Mouse (Mus musculus) thymus, postnatal 4 days (tissue): ENCODE results near the gene Tnfaip3.

ENCODE experiments used
- DNase-seq: peaks from one replicate; pipeline ENCODE4 v3.0.0; 2021

Tnfaip3 gene

GRCm38 (mm10) chr10:19014381-19015256, 838 bp downstream of the Tnfaip3 start:
- DNase-seq = peak; percentile 72

- no peak for DNase-seq
These were observed 2.1 kb downstream of the Tnfaip3 start for GRCm38 (mm10) chr10:19013351-19013750.

DNA sequence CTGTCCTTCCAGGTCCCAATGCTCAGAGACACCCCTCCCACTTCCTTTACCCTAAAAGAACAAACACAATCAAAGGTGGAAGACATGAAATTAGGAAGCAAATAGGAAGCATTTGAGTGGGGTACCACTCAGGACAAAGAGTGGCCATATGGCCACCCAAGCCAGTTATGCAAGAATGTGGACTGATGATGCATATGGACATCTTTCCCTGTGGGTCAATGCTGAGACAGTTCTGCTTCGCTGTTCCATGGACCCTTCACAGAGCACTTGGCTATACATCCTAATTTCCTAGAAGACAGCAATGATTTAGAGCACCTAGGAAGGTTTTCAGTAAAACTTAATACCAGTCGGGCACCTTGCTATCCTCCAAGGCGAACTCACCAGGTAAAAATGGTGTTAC, 2.8 kb downstream of the Tnfaip3 start:
- no peak for DNase-seq

- no peak for DNase-seq
These were observed 3.5 kb downstream of the Tnfaip3 start for GRCm38 (mm10) chr10:19011832-19012440.

DNA sequence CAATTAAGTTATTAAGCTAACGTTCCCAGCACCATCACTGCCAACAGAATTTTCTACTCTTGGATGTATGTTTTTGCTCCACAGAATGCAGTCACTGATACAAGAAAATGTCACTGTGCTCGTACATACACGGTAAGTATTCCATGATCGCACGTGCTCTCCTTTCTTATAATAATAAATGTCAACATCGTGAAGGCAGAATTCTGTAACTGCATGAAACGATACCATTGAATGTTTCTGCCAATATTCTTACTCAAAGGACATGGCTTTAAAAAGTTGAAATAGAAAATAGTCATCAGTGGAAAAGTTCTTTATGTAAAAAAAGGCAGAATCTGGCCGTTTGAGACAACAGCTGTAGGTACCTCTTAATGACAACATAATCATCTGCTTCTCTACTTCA, 5.0 kb downstream of the Tnfaip3 start:
- DNase-seq = no peak

GRCm38 (mm10) chr10:19009186-19009672, 6.2 kb downstream of the Tnfaip3 start:
- DNase-seq = no peak

DNA sequence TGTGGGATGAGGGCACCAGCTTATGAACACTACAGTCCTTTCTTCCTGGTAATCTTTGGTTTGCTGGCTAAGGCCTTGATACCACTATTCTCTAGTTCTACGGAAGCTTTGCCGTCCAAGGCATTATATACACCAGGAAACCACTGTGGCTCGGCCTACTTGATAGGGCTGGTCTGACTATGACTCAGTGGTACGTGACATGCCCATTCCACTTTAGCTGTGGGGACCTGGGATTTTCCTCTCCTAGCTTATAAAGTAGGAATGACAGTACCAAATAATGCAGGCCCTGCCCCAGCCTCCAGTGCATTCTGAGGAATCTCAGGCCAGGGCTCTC, 6.9 kb downstream of the Tnfaip3 start:
- DNase-seq = no peak

GRCm38 (mm10) chr10:19007897-19008606, 7.4 kb downstream of the Tnfaip3 start:
- DNase-seq = no peak

DNA sequence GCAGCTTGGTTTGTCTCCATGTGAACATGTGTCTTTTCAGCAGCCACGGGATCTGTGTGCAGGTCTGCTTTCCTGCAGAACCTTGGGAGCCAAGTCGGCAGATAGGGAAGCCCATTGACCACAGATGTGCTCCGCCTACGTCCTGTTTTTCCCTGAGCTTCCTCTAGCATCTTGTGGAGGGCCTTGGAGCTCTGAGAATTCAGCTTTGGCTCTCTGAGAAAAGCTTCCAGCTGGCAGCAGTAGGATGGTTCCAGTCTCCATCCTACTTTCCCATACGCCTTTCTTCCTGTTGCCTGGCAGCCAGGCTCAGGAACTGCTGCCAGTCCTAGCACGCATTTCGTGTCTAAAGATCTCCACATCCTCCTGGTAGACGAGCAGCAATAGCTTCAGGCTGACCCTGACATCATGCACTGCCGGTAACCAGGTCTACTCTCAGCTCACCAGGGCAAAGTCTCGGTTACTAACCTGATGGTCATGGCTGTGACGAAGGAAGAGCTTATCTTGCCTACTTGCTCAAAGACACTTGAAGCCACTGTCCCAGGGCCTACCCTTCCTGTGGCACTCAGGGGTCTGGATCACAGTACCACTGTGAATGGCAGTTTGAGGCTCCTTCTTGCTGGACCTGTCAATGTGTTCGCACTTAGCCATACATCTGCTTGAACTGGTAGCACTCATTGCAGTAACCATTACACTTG, 13.2 kb downstream of the Tnfaip3 start:
- no peak for DNase-seq

DNA sequence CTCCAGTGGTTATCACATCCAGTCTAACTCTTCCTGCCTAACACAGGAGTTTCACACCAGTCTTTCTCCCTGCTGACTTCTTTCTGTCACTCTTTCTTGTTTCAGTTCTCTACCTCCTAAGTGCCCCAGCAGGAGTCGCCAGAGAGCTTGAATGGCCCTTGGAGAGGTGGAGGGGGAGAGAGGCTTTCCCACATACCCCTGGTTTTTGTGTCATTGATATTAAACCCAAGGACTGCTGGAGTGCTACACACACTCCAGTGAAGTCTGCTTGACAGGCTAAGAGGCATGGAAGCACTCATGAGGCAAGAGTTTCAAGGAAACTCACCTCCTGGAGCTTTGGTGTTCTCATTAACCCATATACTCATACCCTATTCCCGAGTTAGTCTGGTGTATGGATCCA, 16.0 kb downstream of the Tnfaip3 start:
- DNase-seq = peak; percentile 85

DNA sequence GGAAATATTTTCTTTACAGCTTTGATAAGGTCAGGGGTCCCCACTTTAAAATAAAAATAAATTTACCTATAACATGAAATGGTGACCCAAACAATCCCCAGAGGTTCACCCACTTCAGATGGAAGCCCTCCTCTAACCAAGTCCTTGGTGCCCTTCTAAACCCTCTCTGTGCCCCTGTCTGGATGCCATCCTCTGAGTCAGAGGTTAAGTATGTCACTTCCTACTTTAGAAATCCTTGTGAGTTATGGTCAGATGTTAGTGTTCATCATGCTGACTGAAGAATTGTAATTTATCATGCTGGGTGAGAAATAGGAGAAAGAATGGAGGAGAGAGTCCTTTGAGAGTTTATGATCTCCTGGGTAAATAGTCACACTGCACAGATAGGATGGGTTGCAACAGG, 19.1 kb downstream of the Tnfaip3 start:
- DNase-seq = no peak

DNA sequence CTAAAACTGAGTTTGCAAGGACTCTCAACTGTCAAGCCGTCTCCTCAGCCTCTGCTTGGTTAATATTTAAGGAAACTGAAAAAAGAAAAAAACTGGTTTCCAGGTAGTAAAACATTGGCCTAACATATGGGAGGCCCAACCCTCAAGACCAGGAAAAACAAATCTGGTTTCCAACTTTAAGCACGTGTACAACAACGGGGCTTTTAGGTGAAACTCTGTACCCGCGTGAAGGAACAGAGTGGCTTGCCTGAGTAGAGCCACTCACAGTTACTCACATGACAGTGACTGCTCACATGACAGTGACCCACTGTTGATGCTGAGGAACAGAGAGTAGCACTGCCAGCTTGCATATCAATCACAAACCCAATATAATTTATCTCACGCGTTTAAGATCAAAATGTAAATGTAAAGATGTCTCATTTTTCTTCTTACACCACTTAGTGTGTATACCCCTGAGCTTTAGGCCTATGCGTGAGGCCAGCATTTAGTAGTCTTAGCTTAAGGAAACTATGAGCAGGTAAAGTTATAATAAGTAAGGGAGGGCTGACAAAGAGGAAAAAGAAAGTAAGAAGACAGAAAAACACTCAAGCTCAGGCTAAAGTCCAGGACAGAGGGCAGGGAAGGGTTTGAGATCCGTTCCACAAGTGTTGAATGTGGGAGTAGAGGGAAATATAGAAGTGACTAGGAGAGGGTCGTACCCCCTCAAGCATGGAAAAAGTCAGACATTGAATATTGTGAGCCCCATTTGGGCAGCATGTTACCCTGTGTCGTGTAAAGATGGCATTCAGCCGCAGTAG, 19.8 kb downstream of the Tnfaip3 start:
- no peak for DNase-seq

GRCm38 (mm10) chr10:18992971-18993370, 22.5 kb downstream of the Tnfaip3 start:
- DNase-seq = no peak

GRCm38 (mm10) chr10:18991057-18991456, 24.4 kb downstream of the Tnfaip3 start:
- DNase-seq = no peak

- no peak for DNase-seq
These were observed 27.6 kb downstream of the Tnfaip3 start for GRCm38 (mm10) chr10:18987907-18988199.

- DNase-seq = no peak
These were observed 28.2 kb downstream of the Tnfaip3 start for GRCm38 (mm10) chr10:18987046-18987906.

DNA sequence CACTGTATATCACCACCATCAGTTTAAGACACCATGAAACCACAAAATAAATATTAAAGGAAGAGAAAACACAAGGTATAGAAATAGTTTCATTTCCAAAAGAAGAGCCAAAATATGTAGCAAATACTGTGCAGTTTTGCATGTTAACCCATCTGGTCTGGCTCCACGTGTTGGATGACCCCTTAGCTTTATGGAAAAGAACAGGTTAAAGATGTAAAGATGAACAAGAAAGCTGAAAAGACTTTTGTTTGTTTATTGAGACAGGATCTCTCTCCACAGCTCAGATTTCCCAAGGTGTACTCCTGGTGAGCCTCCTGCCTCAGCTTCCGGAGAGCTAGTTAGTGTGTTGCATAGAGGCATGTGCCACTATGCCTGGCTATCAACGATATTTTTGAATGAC, 29.9 kb downstream of the Tnfaip3 start:
- no peak for DNase-seq

DNA sequence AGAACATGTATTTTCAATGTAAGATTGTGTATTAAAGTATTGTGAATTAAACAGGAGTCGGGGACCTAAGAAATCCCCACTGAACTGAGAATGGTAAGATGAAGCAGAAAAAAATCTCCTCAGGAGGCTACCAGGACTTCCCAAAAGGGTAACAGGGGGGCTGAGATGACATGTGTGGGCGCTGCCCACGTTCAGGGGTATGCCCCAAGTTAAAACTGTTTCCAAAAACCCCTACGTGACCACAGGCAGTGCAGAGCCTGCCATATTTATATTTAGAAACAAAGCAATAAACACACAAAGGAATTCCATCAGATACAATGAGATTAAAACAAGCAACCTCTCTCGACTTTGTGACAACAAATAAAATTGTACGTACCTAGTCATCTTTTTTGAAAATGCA, 31.9 kb downstream of the Tnfaip3 start:
- no peak for DNase-seq

- DNase-seq = no peak
These were observed 41.0 kb downstream of the Tnfaip3 start for GRCm38 (mm10) chr10:18974486-18974885.

DNA sequence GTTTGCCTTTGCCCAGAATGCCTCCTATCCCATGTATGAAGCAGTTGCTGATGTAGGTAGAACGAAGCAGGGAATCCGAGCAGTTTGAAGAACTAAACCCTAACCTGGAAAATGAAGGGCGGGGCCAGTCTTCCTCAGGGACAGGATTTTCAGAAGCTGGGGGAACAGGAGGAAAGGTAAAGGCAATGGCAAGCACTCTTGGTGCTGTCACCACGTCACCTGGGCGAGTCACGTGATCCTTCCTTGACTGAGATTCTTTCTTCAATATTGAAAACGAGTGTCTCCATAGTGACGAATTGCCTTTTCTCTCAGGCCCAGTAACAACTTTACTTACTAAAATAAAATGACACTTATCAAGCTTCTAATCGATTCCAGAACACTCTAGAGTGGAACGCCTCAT, 48.6 kb downstream of the Tnfaip3 start:
- no peak for DNase-seq

- no peak for DNase-seq
These were observed 49.9 kb downstream of the Tnfaip3 start for GRCm38 (mm10) chr10:18965601-18966000.

DNA sequence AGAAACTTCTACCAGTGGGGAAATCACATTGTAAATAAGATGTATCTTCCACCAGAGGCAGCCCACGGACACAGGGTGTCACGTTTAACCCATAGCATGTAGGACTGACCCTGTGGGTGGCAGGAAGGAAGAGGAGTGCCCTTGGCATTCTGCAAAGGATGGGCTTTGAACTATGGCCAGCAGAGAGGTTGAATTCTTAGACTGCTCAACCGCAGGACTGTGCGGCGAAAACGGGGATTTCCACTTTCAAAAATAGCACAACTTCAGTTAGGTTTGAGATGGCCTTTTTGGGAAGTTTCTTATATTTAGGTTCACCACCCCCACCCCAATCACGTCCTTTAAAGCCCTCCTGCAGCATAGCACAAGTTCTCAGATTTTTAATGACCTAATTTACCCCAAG, 50.6 kb downstream of the Tnfaip3 start:
- DNase-seq = no peak
